Mouse (Mus musculus): ENCODE measurements around the gene Ptpra. TPM values are rescaled to one million over a fixed set of nuclear protein-coding genes. Genes with fewer than 3 reads are reported as not detected.
A peak's percentile ranks its signal among the peaks of the same experiment; 100 is the strongest.

Gene Ptpra
- total and polyA plus RNA-seq, 2 experiments from 2014 or later: 21.7 to 44.5 TPM

- DNase-seq (ENCODE audit: low spot score) (peak; percentile 47), ATAC-seq (ENCODE audit: insufficient read depth, low read depth) (peak; percentile 66)
- TF ChIP-seq CTCF (IDR thresholded peaks at IDR 0.05; ENCODE audit: low read depth) (no peak), EP300 (IDR thresholded peaks at IDR 0.05; ENCODE audit: low read depth) (no peak)
- no peaks in the 10 kb centered on the region for H3K36me3 ChIP-seq (replicated peaks; ENCODE audit: control insufficient read depth, insufficient read depth, low read length)
- H3K4me1 ChIP-seq (ENCODE audit: control insufficient read depth, insufficient read depth): peaks cover 11% of the 10 kb centered on the region; the same call in 1 of the 2 replicates
- H3K9ac ChIP-seq (replicated peaks; ENCODE audit: low read depth, low read length): peak overlapping the region; percentile 86
- H3K9me3 ChIP-seq (replicated peaks; ENCODE audit: control insufficient read depth, low read length): no peaks in the 10 kb centered on the region
- peak overlapping the region; percentile 87 for H3K27ac ChIP-seq (ENCODE audit: low read depth)
- no peaks in the 10 kb centered on the region for H3K27me3 ChIP-seq (ENCODE audit: control insufficient read depth, insufficient read depth, low read length)
- WGBS: 12% methylated on average over 49 of the region's 49 CpGs
- H3K4me2 ChIP-seq (ENCODE audit: low read depth, low read length): peak overlapping the region; percentile 79
- H3K4me3 ChIP-seq (ENCODE audit: low read depth, low read length): peak overlapping the region; percentile 78
These were observed 26.5 kb upstream of the Ptpra start for GRCm38 (mm10) chr2:130423397-130424125.

DNA sequence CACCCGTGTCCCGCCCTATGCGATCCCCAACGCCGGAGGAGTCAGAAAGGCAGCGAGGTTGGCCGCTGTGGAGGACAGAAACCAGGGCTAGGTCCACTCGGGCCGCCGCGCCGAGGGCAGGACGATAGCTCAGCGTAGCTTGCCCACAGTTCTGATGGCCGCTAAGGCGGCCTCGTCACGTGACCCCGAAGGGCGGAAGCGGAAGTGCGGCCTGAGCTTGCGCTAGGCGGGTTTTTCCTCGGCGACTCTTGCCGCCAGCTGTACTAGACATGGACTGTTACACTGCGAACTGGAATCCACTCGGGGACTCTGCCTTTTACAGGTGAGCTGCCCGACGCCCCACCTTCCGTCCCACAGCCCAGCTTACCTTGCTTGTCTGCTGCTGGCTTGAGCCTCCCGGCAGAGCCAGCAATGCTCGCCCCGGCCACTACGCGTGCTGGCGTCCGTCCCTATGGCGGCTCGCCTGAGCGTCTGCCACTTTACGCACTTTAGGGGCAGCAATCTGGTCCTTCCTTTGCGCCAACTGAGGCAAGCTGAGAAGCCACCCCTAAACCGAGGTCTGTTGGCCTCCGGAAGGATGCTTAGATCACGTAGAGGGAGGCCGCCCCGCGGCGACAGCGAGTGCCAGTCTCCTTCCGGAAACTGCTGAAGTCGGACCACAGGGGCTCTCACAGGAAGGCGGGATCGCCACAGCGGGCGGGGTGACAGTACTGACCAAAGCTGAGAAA lies 25.8 kb upstream of the Ptpra start, which contains the start of the genes Vps16 and Pced1a:
Vps16 (plus strand) TSS at position 214 of the 728 bp plus-strand sequence.
Pced1a (minus strand) TSS at position 576 of the 728 bp plus-strand sequence.
- Histone ChIP-seq H3K27me3 (ENCODE audit: control insufficient read depth, insufficient read depth, low read length) (no peaks in the 10 kb centered on the region), H3K4me1 (ENCODE audit: control insufficient read depth, insufficient read depth) (peaks cover 11% of the 10 kb centered on the region; the same call in 1 of the 2 replicates), H3K9ac (replicated peaks; ENCODE audit: low read depth, low read length) (peak within 1 kb of the TSS; percentile 86), H3K36me3 (replicated peaks; ENCODE audit: control insufficient read depth, insufficient read depth, low read length) (no peaks in the 10 kb centered on the region), H3K27ac (ENCODE audit: low read depth) (peak within 1 kb of the TSS; percentile 87), H3K9me3 (replicated peaks; ENCODE audit: control insufficient read depth, low read length) (no peaks in the 10 kb centered on the region), H3K4me3 (ENCODE audit: low read depth, low read length) (peak within 1 kb of the TSS; percentile 78), H3K4me2 (ENCODE audit: low read depth, low read length) (peak within 1 kb of the TSS; percentile 79)
- ATAC-seq (ENCODE audit: insufficient read depth, low read depth): peak; percentile 96
- peak; percentile 86 for DNase-seq (ENCODE audit: low spot score)
- peak; percentile 42; the same call in 1 of the 2 replicates for TF ChIP-seq CTCF (IDR thresholded peaks at IDR 0.05; ENCODE audit: low read depth)
- no peak for TF ChIP-seq EP300 (IDR thresholded peaks at IDR 0.05; ENCODE audit: low read depth)
- WGBS: under 1% methylated on average over 58 of the region's 58 CpGs

DNA sequence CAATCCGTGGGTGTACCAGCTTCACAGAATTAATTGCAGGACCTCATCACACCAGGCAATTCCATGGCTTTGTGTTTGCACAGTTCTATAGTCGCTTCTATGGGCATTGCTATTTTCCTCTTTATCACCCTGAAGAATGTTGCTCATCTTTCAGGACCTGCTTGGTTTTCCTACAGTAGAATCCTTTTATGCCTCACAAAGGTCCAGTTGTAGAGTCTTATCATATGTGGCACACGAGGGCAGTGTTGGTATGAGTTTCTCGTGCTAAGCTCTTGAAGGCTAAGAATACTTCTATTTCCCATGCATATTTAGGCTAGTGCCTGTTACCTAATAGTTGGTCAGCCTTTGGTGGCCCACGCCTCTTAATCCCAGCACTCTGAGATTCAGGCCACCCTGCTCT lies 25.0 kb upstream of the Ptpra start:
- Histone ChIP-seq H3K4me3 (ENCODE audit: low read depth, low read length) (peak overlapping the region; percentile 78), H3K27ac (ENCODE audit: low read depth) (peak overlapping the region; percentile 87), H3K4me2 (ENCODE audit: low read depth, low read length) (peak overlapping the region; percentile 79), H3K9ac (replicated peaks; ENCODE audit: low read depth, low read length) (peak overlapping the region; percentile 86), H3K9me3 (replicated peaks; ENCODE audit: control insufficient read depth, low read length) (no peaks in the 10 kb centered on the region), H3K27me3 (ENCODE audit: control insufficient read depth, insufficient read depth, low read length) (no peaks in the 10 kb centered on the region), H3K4me1 (ENCODE audit: control insufficient read depth, insufficient read depth) (peaks cover 11% of the 10 kb centered on the region; the same call in 1 of the 2 replicates), H3K36me3 (replicated peaks; ENCODE audit: control insufficient read depth, insufficient read depth, low read length) (no peaks in the 10 kb centered on the region)
- 19% methylated on average over 5 of the region's 5 CpGs for WGBS
- ATAC-seq (ENCODE audit: insufficient read depth, low read depth) (no peak), DNase-seq (ENCODE audit: low spot score) (peak; percentile 54)
- no peak for TF ChIP-seq EP300 (IDR thresholded peaks at IDR 0.05; ENCODE audit: low read depth)
- TF ChIP-seq CTCF (IDR thresholded peaks at IDR 0.05; ENCODE audit: low read depth): peak; percentile 45

DNA sequence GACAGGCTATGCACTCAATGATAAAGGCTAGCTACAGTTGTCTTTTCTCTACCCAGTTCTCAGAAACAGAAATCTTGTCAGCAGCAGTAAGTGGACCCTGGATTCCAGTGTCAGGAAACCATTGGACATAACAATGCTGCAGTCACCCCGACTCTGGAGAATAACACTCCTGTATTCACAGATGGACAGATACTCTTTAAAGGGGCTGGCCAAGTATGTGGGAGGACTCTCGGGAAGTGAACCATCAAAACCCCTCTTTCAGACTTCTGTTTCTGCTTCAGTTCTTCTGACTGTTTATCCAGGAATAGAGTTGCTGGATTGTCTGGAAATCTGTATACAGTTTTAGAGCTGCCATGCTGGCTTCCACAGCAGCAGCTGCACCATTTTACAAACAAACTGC lies 20.2 kb upstream of the Ptpra start:
- WGBS: 46% methylated on average over 2 of the region's 2 CpGs
- H3K36me3 ChIP-seq (replicated peaks; ENCODE audit: control insufficient read depth, insufficient read depth, low read length): no peaks in the 10 kb centered on the region
- ATAC-seq (ENCODE audit: insufficient read depth, low read depth) (no peak), DNase-seq (ENCODE audit: low spot score) (no peak)
- H3K4me2 ChIP-seq (ENCODE audit: low read depth, low read length): no peak overlapping the region
- H3K4me3 ChIP-seq (ENCODE audit: low read depth, low read length): no peak overlapping the region
- no peak overlapping the region for H3K27ac ChIP-seq (ENCODE audit: low read depth)
- no peak for TF ChIP-seq EP300 (IDR thresholded peaks at IDR 0.05; ENCODE audit: low read depth)
- no peak for TF ChIP-seq CTCF (IDR thresholded peaks at IDR 0.05; ENCODE audit: low read depth)
- H3K27me3 ChIP-seq (ENCODE audit: control insufficient read depth, insufficient read depth, low read length): no peaks in the 10 kb centered on the region
- H3K9me3 ChIP-seq (replicated peaks; ENCODE audit: control insufficient read depth, low read length): no peaks in the 10 kb centered on the region
- H3K9ac ChIP-seq (replicated peaks; ENCODE audit: low read depth, low read length): no peak overlapping the region
- H3K4me1 ChIP-seq (ENCODE audit: control insufficient read depth, insufficient read depth): peaks cover 3% of the 10 kb centered on the region; the same call in 1 of the 2 replicates

DNA sequence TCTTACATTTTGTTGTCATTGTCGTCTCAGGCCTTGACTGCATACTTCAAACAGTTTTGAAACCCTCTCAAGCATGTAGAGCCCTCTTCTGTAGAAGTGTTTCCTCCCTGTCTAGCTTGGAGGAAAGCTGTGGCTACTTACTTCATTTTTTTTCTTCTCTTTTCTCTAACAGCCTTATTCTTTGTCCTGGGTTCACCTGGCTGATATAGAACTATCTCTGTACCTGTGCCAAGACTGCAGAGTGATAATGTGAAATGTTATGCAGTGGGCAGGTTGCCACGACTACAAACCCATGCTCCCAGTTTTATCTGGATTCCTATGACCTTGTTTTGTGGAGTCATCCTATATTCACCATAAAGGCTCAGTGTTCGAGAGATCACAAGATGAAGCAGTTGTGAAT lies 19.6 kb upstream of the Ptpra start:
- TF ChIP-seq CTCF (IDR thresholded peaks at IDR 0.05; ENCODE audit: low read depth): no peak
- TF ChIP-seq EP300 (IDR thresholded peaks at IDR 0.05; ENCODE audit: low read depth): no peak
- ATAC-seq (ENCODE audit: insufficient read depth, low read depth): no peak
- Histone ChIP-seq H3K27me3 (ENCODE audit: control insufficient read depth, insufficient read depth, low read length) (no peaks in the 10 kb centered on the region), H3K36me3 (replicated peaks; ENCODE audit: control insufficient read depth, insufficient read depth, low read length) (no peaks in the 10 kb centered on the region), H3K9ac (replicated peaks; ENCODE audit: low read depth, low read length) (no peak overlapping the region), H3K4me2 (ENCODE audit: low read depth, low read length) (no peak overlapping the region), H3K4me1 (ENCODE audit: control insufficient read depth, insufficient read depth) (no peaks in the 10 kb centered on the region), H3K27ac (ENCODE audit: low read depth) (no peak overlapping the region), H3K4me3 (ENCODE audit: low read depth, low read length) (no peak overlapping the region), H3K9me3 (replicated peaks; ENCODE audit: control insufficient read depth, low read length) (no peaks in the 10 kb centered on the region)
- DNase-seq (ENCODE audit: low spot score): no peak
- 54% methylated on average over 3 of the region's 3 CpGs for WGBS
